Mouse (Mus musculus) stomach, embryonic 14.5 days (tissue): ENCODE data around the gene Jun. TPM values are rescaled to one million over a fixed set of nuclear protein-coding genes. Genes with fewer than 3 reads are reported as not detected.
A peak's percentile ranks its signal among the peaks of the same experiment; 100 is the strongest.

Experiments used
- ATAC-seq: fragments of 200-750 bp; cut with Nextera tagmentation; 2 replicates; pipeline ENCODE4 v1.8.0; 2017; ENCODE audit warnings: low read depth, moderate TSS enrichment; ENCODE audit not compliant: insufficient number of reproducible peaks, insufficient read depth, low FRiP score
- H3K27ac ChIP-seq: fragments of 300-500 bp; sonication (generic); 2 replicates; pipeline ENCODE4 v1.5.1; 2014; ENCODE audit warnings: mild to moderate bottlenecking, low read length, moderate library complexity, mixed read lengths
- H3K27me3 ChIP-seq: fragments of 300-500 bp; sonication (generic); 2 replicates; pipeline ENCODE4 v1.6.1; 2014; ENCODE audit warnings: low read length, control low read depth, mixed read lengths; ENCODE audit not compliant: control insufficient read depth, insufficient read depth
- H3K36me3 ChIP-seq: fragments of 300-500 bp; sonication (generic); 2 replicates; pipeline ENCODE4 v1.6.1; 2014; ENCODE audit warnings: mild to moderate bottlenecking, control low read depth, low read length, moderate library complexity, mixed read lengths; ENCODE audit not compliant: control insufficient read depth, insufficient read depth
- H3K4me1 ChIP-seq: fragments of 300-500 bp; sonication (generic); 2 replicates; pipeline ENCODE4 v1.6.1; 2014; ENCODE audit warnings: low read length, control low read depth, mixed read lengths; ENCODE audit not compliant: control insufficient read depth, insufficient read depth
- H3K4me2 ChIP-seq: fragments of 300-500 bp; sonication (generic); replicated peaks from 2 replicates; pipeline ENCODE4 v1.6.1; 2014; ENCODE audit warnings: low read depth, low read length, control low read depth
- H3K4me3 ChIP-seq: fragments of 300-500 bp; sonication (generic); 2 replicates; pipeline ENCODE4 v1.5.1; 2014; ENCODE audit warnings: low read depth, low read length, control low read depth
- H3K9ac ChIP-seq: fragments of 300-500 bp; sonication (generic); replicated peaks from 2 replicates; pipeline ENCODE4 v1.6.1; 2014; ENCODE audit warnings: low read depth, mild to moderate bottlenecking, control low read depth, low read length, moderate library complexity, mixed read lengths
- H3K9me3 ChIP-seq: fragments of 300-500 bp; sonication (generic); 2 replicates; pipeline ENCODE4 v1.6.1; 2016; ENCODE audit warnings: low read depth, low read length, control low read depth; ENCODE audit not compliant: control insufficient read depth
- WGBS: fragments of 180-500 bp; shearing (Covaris S2); extraction: QIAGEN DNeasy Blood & Tissue Kit; methylation state at CpG from one replicate; pipeline ENCODE4 v1.1.7; 2014; 5-methylcytosine and 5-hydroxymethylcytosine counted together
- polyA plus RNA-seq: library from polyadenylated mRNA; unstranded; fragments of >200 nt; fragmentation: Nextera tagmentation; extraction: Ambion mirVana; gene quantifications from 2 replicates; pipeline ENCODE4 v1.2.1, GENCODE M21; 2014

Jun gene
- polyA plus RNA-seq, 1 experiment from 2014 or later = 55.1 TPM

DNA sequence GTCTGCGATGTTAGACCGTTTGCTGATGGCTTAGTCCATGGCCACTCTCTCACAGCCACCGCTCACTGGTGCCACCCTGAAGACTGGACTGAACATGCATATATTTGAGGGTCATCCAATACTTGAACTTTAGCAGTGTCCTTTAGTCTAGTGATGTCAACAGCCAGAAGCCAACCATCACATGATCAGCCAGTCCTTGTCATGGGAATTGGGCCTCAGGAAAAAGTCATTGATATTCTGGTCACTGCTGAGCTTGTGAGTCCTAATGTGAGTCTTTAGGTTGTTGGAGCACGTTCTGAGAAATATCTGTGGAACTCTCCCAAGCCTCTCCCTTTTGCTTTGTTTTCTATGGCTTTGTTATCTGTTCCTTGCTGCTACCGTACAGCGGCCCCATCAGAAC lies 43.3 kb upstream of the Jun start:
- H3K27ac ChIP-seq = no peak overlapping the region
- WGBS = 87% methylated on average over 6 of the region's 6 CpGs
- ATAC-seq = no peak
- H3K9ac ChIP-seq = no peak overlapping the region
- 0 out of 2 replicates have a peak, but pooled peaks cover 4% of the 10 kb centered on the region for H3K4me1 ChIP-seq
- no peaks in the 10 kb centered on the region for H3K27me3 ChIP-seq
- no peaks in the 10 kb centered on the region for H3K36me3 ChIP-seq
- H3K4me2 ChIP-seq = no peak overlapping the region
- no peaks in the 10 kb centered on the region for H3K9me3 ChIP-seq
- no peak overlapping the region for H3K4me3 ChIP-seq

DNA sequence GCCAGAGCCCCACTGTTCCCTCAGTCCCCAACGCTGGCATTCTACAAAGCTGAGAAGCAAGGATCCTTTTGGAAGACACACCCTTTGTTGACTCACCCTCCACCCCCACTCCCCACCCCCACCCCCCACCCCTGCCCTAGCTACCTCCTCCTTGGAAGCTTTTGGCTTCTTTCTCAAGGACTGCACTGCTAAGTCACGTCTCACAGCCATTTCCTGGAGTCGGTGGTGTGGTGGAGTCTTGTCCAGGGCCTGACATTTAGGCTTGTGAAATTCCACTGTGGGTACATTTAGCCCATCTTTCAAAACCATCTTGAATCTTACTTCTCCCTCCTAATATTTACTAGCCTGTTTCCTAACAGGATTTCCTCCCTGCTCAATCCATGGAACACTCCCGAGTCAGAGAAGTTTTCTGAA lies 42.7 kb upstream of the Jun start:
- WGBS = 40% methylated on average over 4 of the region's 4 CpGs
- no peaks in the 10 kb centered on the region for H3K27me3 ChIP-seq
- no peaks in the 10 kb centered on the region for H3K36me3 ChIP-seq
- 0 out of 2 replicates have a peak, but pooled peaks cover 4% of the 10 kb centered on the region for H3K4me1 ChIP-seq
- H3K27ac ChIP-seq = no peak overlapping the region
- H3K9ac ChIP-seq = no peak overlapping the region
- H3K4me2 ChIP-seq = no peak overlapping the region
- no peak for ATAC-seq
- no peak overlapping the region for H3K4me3 ChIP-seq
- 0 out of 2 replicates have a peak, but pooled peaks cover 3% of the 10 kb centered on the region for H3K9me3 ChIP-seq

DNA sequence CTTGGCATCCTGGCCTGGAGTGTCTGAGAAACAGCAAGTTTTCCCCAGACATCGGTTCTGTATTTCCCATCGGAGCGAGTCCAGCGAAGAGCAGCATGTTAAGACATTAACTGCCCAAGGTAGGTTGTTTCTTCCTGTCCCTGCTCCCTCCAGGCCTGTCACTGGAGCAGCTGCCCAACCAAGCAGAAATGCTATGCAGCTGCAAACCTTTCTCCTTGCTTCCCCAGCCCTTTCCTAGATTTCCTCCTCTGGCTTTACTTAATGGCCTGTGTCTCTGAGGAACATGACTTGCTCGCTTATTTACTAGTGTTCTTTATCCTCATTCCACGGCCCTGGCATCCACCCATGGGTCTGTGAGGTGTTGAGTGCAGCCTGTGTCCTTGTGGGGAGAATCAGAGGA lies 41.6 kb upstream of the Jun start:
- Histone ChIP-seq H3K4me1 (0 out of 2 replicates have a peak, but pooled peaks cover 4% of the 10 kb centered on the region), H3K36me3 (no peaks in the 10 kb centered on the region), H3K27ac (no peak overlapping the region), H3K4me2 (no peak overlapping the region), H3K27me3 (no peaks in the 10 kb centered on the region), H3K9me3 (0 out of 2 replicates have a peak, but pooled peaks cover 3% of the 10 kb centered on the region), H3K9ac (no peak overlapping the region), H3K4me3 (no peak overlapping the region)
- no peak for ATAC-seq
- WGBS = 79% methylated on average over 6 of the region's 6 CpGs

DNA sequence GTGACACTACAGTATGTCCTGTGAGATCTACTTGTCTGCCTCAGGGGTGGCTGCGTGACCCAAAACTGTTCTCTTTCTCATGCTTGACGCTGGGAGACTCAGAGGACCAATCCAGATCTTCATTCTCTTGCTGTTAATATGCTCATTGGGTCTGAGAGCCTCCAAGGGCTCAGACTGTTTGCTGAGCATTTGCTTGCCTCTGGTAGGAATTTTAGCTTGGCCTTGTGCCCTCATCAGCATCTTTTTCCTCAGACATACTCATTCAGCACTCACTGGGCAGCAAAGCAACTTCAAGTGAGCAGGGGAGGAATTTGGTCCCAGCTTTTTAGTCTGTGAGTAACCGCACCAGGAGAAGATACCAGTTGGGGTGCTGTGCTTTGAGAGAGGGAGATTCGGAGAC lies 40.5 kb upstream of the Jun start:
- Histone ChIP-seq H3K27me3 (no peaks in the 10 kb centered on the region), H3K9me3 (0 out of 2 replicates have a peak, but pooled peaks cover 3% of the 10 kb centered on the region), H3K27ac (no peak overlapping the region), H3K4me1 (0 out of 2 replicates have a peak, but pooled peaks cover 4% of the 10 kb centered on the region), H3K4me2 (no peak overlapping the region), H3K4me3 (no peak overlapping the region), H3K9ac (no peak overlapping the region), H3K36me3 (no peaks in the 10 kb centered on the region)
- 88% methylated on average over 4 of the region's 4 CpGs for WGBS
- ATAC-seq = no peak

DNA sequence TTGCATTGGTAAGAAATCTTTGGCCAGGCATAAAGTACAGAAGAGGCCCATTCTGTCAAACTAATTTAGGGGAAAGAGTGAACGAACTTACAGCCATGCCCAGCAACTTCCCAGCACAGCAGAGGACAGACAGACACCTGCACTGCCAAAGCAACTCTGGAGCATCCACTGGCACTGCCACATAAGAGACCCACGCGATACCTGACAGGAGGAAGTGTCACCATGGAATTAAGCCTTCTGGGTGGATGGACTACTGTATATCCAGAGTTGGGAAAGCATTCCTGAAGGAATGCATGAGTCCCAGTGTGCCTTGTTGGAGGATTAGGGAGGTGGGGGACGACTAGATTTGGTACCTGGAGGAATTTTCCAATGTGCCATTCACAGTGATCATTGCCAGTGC lies 39.5 kb upstream of the Jun start:
- Histone ChIP-seq H3K4me1 (0 out of 2 replicates have a peak, but pooled peaks cover 4% of the 10 kb centered on the region), H3K4me2 (no peak overlapping the region), H3K27ac (no peak overlapping the region), H3K4me3 (no peak overlapping the region), H3K27me3 (no peaks in the 10 kb centered on the region), H3K9ac (no peak overlapping the region), H3K36me3 (no peaks in the 10 kb centered on the region), H3K9me3 (0 out of 2 replicates have a peak, but pooled peaks cover 3% of the 10 kb centered on the region)
- ATAC-seq = no peak
- WGBS = 80% methylated on average over 4 of the region's 4 CpGs

DNA sequence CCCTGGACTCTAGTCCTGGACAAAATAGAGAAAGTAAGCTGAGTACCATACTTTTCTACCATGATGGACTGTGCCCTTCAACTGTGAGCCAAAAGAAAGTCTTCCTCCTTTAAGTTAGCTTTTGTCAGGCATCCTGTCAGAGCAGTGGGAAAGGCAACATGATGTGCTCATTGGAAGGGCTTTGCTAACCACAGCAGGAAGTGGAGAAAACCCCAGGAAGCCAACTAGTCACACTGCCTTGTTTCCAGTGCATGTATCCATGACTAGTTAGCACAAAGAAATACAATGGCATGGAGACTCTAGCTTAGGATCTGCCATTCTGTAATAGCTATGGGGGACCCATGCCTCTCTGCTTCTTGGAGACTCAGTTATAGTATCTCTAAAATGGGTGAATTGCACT lies 37.9 kb upstream of the Jun start:
- Histone ChIP-seq H3K4me1 (0 out of 2 replicates have a peak, but pooled peaks cover 4% of the 10 kb centered on the region), H3K4me3 (no peak overlapping the region), H3K27ac (no peak overlapping the region), H3K36me3 (no peaks in the 10 kb centered on the region), H3K27me3 (no peaks in the 10 kb centered on the region), H3K9me3 (0 out of 2 replicates have a peak, but pooled peaks cover 3% of the 10 kb centered on the region), H3K4me2 (no peak overlapping the region), H3K9ac (no peak overlapping the region)
- no peak for ATAC-seq

DNA sequence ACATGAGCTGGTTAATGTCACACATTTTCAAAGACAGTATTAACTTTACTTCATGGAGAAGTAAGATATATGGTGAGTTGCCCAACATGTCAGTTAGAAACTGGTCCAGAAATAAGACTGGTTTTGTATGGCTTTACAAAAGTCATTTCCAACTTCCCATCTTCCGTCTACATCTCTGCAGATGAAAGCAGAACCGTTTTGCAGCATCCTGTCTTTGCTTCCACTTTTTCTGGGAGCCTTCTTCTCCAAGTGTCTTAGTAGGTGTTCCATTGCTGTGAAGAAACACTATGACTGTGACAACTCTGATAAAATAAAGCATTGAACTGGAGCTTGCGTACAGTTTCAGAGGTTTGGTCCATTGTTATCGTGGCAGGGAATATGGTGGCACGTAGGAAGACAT lies 37.0 kb upstream of the Jun start:
- 0 out of 2 replicates have a peak, but pooled peaks cover 3% of the 10 kb centered on the region for H3K9me3 ChIP-seq
- H3K4me1 ChIP-seq = 0 out of 2 replicates have a peak, but pooled peaks cover 4% of the 10 kb centered on the region
- no peak overlapping the region for H3K4me3 ChIP-seq
- no peak overlapping the region for H3K9ac ChIP-seq
- no peaks in the 10 kb centered on the region for H3K36me3 ChIP-seq
- H3K27ac ChIP-seq = no peak overlapping the region
- 94% methylated on average over 5 of the region's 5 CpGs for WGBS
- ATAC-seq = no peak
- H3K4me2 ChIP-seq = no peak overlapping the region
- H3K27me3 ChIP-seq = no peaks in the 10 kb centered on the region

DNA sequence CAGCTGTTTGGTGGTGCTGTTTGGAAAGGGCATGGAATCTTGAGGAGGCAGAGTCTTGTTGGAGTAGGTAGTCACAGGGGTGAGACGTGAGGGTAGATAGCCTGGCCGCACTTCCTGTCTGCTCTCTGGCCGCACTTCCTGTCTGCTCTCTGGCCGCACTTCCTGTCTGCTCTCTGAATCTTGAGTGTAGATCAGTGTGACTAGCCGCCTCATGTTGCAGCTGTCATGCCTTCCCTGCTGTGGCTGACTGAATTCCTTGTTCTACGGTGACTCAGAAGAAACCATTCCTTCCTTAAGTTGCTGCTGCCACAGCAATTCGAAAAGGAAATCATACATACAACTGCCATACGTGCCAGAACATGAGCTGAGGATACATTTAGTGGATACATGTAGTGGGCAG lies 31.9 kb upstream of the Jun start:
- Histone ChIP-seq H3K4me1 (peaks cover 24% of the 10 kb centered on the region), H3K9ac (no peak overlapping the region), H3K27ac (no peak overlapping the region), H3K4me2 (no peak overlapping the region), H3K4me3 (no peak overlapping the region), H3K36me3 (no peaks in the 10 kb centered on the region), H3K27me3 (no peaks in the 10 kb centered on the region), H3K9me3 (no peaks in the 10 kb centered on the region)
- 89% methylated on average over 8 of the region's 8 CpGs for WGBS
- ATAC-seq = no peak

DNA sequence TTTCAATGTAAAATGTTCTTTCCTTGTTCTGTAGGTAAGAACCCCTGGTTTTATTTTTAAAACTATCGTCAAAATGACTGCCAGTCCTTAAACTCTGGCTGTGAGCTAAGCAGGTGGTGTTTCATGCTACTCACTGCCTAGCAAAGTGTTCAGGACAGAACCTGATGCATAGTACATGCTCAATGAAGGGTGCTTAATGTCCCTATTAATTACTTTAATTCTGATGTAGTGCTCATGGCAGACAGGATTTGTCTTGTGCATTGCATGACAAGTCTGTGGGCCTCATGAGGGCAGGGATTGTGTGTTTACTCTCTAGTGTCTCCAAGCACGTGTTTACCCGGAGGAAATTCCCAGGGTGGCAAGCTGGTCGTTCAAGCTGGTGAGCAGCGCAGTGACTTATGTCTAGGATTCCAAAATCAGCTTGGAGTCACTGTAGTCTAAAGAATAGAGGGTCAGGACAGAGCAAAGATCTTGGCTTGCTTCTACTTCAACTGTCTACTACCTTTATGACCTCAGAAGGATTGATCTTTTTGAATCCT lies 31.2 kb upstream of the Jun start:
- Histone ChIP-seq H3K36me3 (no peaks in the 10 kb centered on the region), H3K27ac (peak overlapping the region; percentile 81)
- WGBS = 70% methylated on average over 5 of the region's 5 CpGs

More for the DNA sequence above, 31.2 kb upstream of the Jun start:
- H3K4me3 ChIP-seq = no peak overlapping the region
- H3K4me1 ChIP-seq = peaks cover 24% of the 10 kb centered on the region
- no peak for ATAC-seq
- H3K9me3 ChIP-seq = no peaks in the 10 kb centered on the region
- no peak overlapping the region for H3K9ac ChIP-seq
- no peaks in the 10 kb centered on the region for H3K27me3 ChIP-seq
- H3K4me2 ChIP-seq = no peak overlapping the region
